Mouse (Mus musculus) embryonic fibroblast, embryonic 13.5 days (primary cell): ENCODE data around the gene Ncapd2. TPM values are rescaled to one million over a fixed set of nuclear protein-coding genes. Genes with fewer than 3 reads are reported as not detected.

Source experiments
- H3K27ac ChIP-seq: 2 replicates; pipeline ENCODE4 v1.5.1; 2012; ENCODE audit warnings: low read length, control low read depth, inconsistent platforms; ENCODE audit not compliant: insufficient read depth
- H3K4me1 ChIP-seq: 2 replicates; pipeline ENCODE4 v1.6.1; 2011; ENCODE audit warnings: low read length; ENCODE audit not compliant: control insufficient read depth, insufficient read depth
- H3K4me3 ChIP-seq: 2 replicates; pipeline ENCODE4 v1.5.1; 2011; ENCODE audit warnings: mild to moderate bottlenecking, control low read depth, low read length; ENCODE audit not compliant: insufficient read depth
- CTCF ChIP-seq: IDR thresholded peaks from 2 replicates; pipeline ENCODE4 v1.5.1; 2011; ENCODE audit warnings: mild to moderate bottlenecking, control low read depth, low read length, moderate library complexity, borderline replicate concordance; ENCODE audit not compliant: insufficient read depth
- POLR2A ChIP-seq: IDR thresholded peaks from 2 replicates; pipeline ENCODE4 v1.6.1; 2011; ENCODE audit warnings: low read depth, mild to moderate bottlenecking, control low read depth, low read length, moderate library complexity
- polyA plus RNA-seq: library from polyadenylated mRNA; stranded (reverse); fragments of >200 nt; gene quantifications from 2 replicates; pipeline ENCODE4 v1.2.4, GENCODE M21; 2011; ENCODE audit warnings: low read depth; ENCODE audit not compliant: missing spikeins, insufficient read length

Gene Ncapd2
- polyA plus RNA-seq: 75.8 and 137 TPM in 2 replicates

DNA sequence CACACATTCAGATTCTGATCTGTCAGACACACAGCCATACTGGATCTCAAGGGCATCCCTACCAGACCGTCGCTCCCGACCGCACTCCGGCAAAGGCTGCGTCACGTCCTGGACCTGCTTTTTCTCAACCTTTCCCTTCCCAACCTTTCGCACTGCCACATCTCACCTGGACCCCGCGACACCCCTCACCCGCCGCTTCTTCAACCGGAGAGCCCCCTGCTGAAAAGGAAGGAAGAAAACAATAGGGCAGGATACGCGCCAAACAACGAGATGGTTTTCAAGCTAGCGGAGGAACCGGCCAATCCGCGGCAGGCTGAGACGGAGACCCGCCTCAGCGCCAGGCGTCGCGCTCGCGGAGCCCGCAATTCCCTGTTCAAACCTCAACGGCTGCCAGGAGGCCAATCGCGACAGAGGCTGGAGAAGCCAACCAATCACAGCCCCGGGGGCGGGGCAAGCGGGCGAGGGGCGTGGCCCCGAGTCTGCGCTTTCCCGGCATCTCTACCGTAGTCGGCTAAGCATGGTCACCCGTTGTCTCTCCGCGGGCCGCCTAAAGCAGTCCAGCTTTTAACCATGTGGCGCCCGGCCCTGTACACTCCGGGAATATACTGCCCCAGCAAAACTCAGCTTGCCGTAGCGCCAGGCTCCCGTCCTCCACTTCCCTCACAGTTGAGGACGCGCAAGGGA is at the start of gene Ncapd2, which contains the start of gene Mrpl51:
Ncapd2 (minus strand) TSS at position 370 of the 684 bp plus-strand sequence.
Mrpl51 (plus strand) TSS at position 470 of the 684 bp plus-strand sequence.
- Histone ChIP-seq H3K4me3 (peak within 1 kb of the TSS; percentile 84), H3K4me1 (no peaks in the 10 kb centered on the region), H3K27ac (peak within 1 kb of the TSS; percentile 98)
- TF ChIP-seq POLR2A (no peak; the same call in 1 of the 2 replicates), CTCF (no peak)

DNA sequence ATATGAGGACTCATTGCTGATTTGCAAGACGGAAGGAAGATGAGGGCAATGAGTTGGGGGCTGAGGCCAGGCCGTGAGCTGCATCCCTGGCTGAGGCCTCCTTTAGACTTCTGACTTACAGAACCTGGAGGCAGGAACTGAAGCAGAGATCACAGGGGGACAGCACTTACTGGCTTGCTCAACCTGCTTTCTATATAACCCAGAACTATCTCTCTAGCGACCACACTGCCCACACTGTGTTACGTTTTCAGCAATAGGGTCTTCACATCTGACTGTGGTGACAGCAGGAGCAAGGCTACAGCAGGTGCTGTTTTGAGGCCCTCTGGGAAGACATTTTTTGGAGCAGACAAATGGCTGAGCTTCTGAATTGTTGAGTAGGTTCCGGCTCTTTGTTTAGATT is 49.1 kb upstream of the Ncapd2 start:
- Histone ChIP-seq H3K4me1 (no peaks in the 10 kb centered on the region), H3K27ac (no peak overlapping the region)
- TF ChIP-seq POLR2A: no peak
- TF ChIP-seq CTCF: no peak

DNA sequence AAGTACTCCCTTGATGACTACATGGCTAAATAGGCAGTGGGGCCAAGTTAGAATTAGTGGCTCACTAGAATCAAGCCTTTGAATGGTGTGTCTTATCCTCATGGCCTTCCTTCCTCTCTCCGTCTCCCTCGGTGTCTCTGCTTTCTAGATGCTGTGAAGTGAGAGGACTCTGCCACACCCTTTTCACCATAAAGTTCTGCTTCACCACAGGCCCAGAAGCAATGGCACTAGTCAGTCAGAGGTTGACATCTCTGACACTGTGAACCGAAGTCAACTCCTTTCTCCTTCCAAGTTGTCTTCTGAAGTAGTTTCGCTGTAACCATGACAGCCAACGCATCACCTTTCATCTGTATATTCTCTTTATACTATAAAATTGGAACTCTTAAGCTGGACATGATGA is 48.0 kb upstream of the Ncapd2 start:
- no peak overlapping the region for H3K4me3 ChIP-seq
- H3K27ac ChIP-seq: no peak overlapping the region
- H3K4me1 ChIP-seq: no peaks in the 10 kb centered on the region
- TF ChIP-seq POLR2A (no peak), CTCF (no peak)

More for the DNA sequence above, 49.1 kb upstream of the Ncapd2 start:
- H3K4me3 ChIP-seq: no peak overlapping the region

DNA sequence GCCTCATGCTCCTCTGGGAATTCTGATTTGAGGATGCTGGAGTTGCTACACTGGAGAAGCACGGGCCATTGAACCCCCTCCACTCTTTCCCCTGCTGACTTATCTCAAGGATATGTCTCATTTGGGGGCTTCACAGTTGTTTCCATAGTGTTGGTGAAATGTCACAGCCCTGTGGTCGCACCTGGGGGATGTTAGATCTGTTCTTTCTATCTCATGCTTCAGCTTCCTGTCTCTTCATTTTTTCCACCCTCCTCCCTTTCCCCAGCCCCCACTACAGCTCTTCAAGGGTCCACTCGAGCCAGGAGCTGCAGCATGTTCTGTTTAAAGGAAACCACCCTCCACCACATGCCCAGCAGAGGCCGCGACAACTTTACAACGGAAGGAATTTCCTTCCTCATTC is 46.9 kb upstream of the Ncapd2 start:
- H3K4me1 ChIP-seq: no peaks in the 10 kb centered on the region
- TF ChIP-seq CTCF (no peak), POLR2A (no peak)
- no peak overlapping the region for H3K4me3 ChIP-seq
- no peak overlapping the region for H3K27ac ChIP-seq

DNA sequence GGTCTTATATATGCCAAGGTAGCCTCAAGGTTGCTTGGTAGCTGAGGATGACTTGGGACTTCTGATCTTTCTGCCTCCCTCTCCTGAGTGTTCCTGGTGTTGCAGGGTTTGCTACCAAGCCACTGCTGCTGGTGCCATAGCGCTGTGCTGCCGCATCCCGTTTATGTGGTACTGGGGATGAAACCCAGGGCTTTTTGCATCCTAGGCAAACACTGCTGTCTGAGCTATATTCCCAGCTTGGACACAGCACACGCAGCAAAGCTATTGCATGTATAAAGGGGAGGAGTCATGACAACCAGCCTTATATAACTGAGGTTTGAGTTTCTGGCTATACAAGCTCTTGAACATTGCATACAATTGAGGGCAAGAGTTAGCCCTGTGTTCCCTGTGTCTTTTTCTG is 45.9 kb upstream of the Ncapd2 start:
- Histone ChIP-seq H3K27ac (no peak overlapping the region), H3K4me1 (no peaks in the 10 kb centered on the region), H3K4me3 (no peak overlapping the region)
- TF ChIP-seq CTCF (no peak), POLR2A (no peak)

DNA sequence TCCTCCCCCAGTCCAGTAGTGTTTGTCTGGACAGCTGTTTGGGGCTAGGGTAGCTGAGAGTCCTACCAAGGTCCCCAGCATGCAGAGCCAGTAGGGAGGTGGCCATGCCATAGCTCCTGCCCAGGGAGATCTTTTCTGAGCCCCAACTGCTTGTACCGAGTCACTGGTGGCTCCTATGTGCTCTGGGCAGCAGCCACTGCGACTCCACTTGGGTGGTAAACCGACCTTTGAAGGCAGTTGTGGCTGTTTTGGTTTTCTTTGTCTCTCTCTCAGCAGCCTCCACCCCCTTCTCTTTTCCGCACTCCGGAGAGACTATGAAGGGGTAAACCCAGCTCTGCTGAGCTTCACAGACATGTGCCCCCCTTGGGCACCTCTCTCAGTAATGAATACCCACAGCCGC is 45.3 kb upstream of the Ncapd2 start, which contains the start of gene Cd27:
Cd27 (minus strand) TSS at position 229 of the 400 bp plus-strand sequence.
- Histone ChIP-seq H3K27ac (no peak within 1 kb of the TSS), H3K4me1 (no peaks in the 10 kb centered on the region), H3K4me3 (no peak within 1 kb of the TSS)
- TF ChIP-seq CTCF (no peak), POLR2A (no peak)

DNA sequence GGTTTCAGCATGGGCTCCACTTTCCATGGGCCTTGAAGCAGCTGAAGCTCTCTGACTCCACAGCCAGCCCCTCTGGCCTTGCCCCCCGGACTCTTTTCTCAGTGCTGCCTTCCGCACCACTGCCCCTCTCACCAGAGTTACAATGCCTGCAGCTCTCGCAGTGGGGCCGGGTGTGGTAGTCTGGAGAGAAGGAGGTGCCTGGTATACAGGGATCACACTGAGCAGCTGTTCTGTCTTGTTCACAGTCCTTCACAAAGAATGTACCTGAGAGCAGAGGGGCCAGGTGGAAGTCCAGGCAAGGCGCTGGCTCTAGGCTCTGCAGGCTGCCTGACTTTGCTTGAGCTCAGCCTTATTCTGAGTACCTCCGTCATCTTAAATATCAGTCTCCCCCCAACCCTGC is 44.8 kb upstream of the Ncapd2 start:
- Histone ChIP-seq H3K4me3 (no peak overlapping the region), H3K27ac (no peak overlapping the region), H3K4me1 (no peaks in the 10 kb centered on the region)
- no peak for TF ChIP-seq CTCF
- TF ChIP-seq POLR2A: no peak

DNA sequence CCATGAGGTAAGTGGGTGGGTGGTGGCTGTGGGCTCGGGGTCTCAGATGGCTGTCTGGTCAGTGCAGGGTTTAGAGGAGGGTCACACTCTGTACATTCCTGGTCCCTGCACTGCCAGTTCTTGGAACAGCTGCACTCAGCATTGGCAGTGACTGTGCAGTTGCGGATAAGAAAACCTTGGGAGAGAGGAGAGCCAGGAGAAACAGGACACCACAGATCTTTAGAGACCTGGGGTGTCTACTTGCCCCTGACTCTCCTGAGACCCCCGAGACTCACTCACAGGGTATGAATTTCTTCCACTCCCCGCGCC is 43.0 kb upstream of the Ncapd2 start:
- H3K4me3 ChIP-seq: no peak overlapping the region
- no peaks in the 10 kb centered on the region for H3K4me1 ChIP-seq
- no peak overlapping the region for H3K27ac ChIP-seq
- TF ChIP-seq POLR2A: no peak
- TF ChIP-seq CTCF: no peak

DNA sequence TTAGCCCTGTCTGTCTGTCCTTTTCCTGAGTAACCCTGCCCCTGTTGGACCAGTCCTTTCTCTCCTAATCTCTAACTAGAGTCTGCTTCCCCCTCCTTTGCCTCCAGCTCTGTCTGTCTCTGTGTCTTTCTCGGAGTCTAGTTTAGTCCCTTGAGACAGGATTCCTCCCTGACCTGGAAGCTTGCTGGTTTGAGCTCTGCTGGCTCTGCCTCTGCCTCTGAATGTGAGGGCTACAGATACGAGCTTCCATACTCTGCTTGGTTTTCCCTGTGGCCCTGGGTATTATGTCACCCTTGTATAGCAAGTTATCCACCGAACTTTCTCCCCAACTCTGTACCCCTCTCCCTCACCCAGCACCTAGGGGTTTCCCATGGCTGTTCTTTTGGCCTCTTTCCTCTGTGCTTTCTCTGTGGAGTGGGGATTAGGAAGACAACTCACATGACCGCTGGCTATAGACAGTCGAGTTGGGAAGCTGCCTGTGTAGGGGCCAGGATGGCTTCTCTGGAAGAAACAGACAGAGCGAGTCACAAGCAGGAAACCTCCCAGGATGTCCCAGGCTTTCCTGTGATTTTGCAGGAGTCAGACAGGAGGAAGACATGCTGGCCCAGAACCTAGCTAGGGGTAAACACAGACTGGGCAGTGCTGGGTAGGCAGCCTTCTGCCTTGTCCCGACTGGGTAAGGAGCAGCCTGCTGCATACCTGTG is 42.5 kb upstream of the Ncapd2 start:
- H3K4me1 ChIP-seq: no peaks in the 10 kb centered on the region
- no peak for TF ChIP-seq CTCF
- TF ChIP-seq POLR2A: no peak
- H3K4me3 ChIP-seq: no peak overlapping the region
- no peak overlapping the region for H3K27ac ChIP-seq

DNA sequence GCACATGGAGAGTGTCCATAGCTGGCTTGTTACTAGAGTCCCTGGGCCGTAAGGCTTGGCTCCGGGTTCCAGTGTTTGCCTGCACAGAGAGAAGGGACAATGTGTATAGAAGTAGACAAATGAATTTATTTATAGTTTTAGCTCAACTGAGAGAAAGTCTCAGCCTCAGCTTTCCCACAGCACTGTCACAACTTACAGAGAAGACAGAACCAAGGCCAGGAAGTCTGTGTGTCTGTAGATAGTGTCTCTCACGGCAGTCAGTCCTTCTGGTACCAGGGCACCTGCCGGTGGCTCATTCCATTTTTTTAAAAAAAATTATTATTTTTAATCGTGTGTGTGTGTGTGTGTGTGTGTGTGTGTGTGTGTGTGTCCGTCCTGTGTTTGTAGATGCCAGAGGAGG is 41.0 kb upstream of the Ncapd2 start:
- no peak for TF ChIP-seq POLR2A
- TF ChIP-seq CTCF: no peak
- H3K27ac ChIP-seq: no peak overlapping the region
- no peaks in the 10 kb centered on the region for H3K4me1 ChIP-seq
- H3K4me3 ChIP-seq: no peak overlapping the region
